ENCODE assay signal across 27 mouse cellular contexts in genomic region chr12:9274181-9274580, GRCm38 (mm10).
"Had no signal": no experiment of that assay in that cellular context is flagged by ENCODE, and none has a peak within 500 bp of the region (broad histone marks: within the 10 kb centered on the region; RNA-seq: fewer than 3 reads in every experiment).

No protein-coding gene starts in this region.

- H3K4me1 ChIP-seq: liver, embryonic 12.5 days; liver, embryonic 13.5 days; liver, embryonic 15.5 days; lung, embryonic 15.5 days; megakaryocyte, embryonic 14.5 days; midbrain, embryonic 12.5 days; midbrain, embryonic 13.5 days; midbrain, embryonic 15.5 days had no signal

- DNase-seq: left cerebral cortex, postnatal 4 days; liver; liver, embryonic 13.5 days; liver, postnatal 0 days; lung, adult 18-20 months; lung, adult 2 months; lung, embryonic 14.5 days; lung, postnatal 10 days; lung, postnatal 14 days; lung, postnatal 36 days; lung, postnatal 4 days; midbrain, embryonic 14.5 days had no signal

- H3K27ac ChIP-seq: limb, embryonic 10.5 days; limb, embryonic 12.5 days; limb, embryonic 13.5 days; limb, embryonic 15.5 days; liver, embryonic 12.5 days; liver, embryonic 13.5 days; liver, embryonic 14.5 days; liver, embryonic 15.5 days; lung, embryonic 15.5 days; macrophage; midbrain, embryonic 10.5 days; midbrain, embryonic 12.5 days; midbrain, embryonic 13.5 days; midbrain, embryonic 15.5 days had no signal

- H3K36me3 ChIP-seq: limb, embryonic 10.5 days; limb, embryonic 12.5 days; limb, embryonic 13.5 days; limb, embryonic 15.5 days; liver, embryonic 12.5 days; liver, embryonic 13.5 days; liver, embryonic 15.5 days; lung, embryonic 15.5 days; midbrain, embryonic 10.5 days; midbrain, embryonic 12.5 days; midbrain, embryonic 13.5 days; midbrain, embryonic 15.5 days had no signal

- H3K27me3 ChIP-seq: limb, embryonic 15.5 days; liver, embryonic 12.5 days; liver, embryonic 13.5 days; liver, embryonic 15.5 days; lung, embryonic 15.5 days; megakaryocyte, embryonic 14.5 days; midbrain, embryonic 12.5 days; midbrain, embryonic 13.5 days; midbrain, embryonic 15.5 days had no signal

- H3K4me3 ChIP-seq: limb, embryonic 10.5 days; limb, embryonic 12.5 days; limb, embryonic 13.5 days; limb, embryonic 15.5 days; liver, embryonic 12.5 days; liver, embryonic 13.5 days; liver, embryonic 15.5 days; lung, embryonic 15.5 days; megakaryocyte, embryonic 14.5 days; midbrain, embryonic 10.5 days; midbrain, embryonic 12.5 days; midbrain, embryonic 13.5 days; midbrain, embryonic 15.5 days; myocyte had no signal
